31 mouse cellular contexts compared by ENCODE assay signal in the genomic region with DNA sequence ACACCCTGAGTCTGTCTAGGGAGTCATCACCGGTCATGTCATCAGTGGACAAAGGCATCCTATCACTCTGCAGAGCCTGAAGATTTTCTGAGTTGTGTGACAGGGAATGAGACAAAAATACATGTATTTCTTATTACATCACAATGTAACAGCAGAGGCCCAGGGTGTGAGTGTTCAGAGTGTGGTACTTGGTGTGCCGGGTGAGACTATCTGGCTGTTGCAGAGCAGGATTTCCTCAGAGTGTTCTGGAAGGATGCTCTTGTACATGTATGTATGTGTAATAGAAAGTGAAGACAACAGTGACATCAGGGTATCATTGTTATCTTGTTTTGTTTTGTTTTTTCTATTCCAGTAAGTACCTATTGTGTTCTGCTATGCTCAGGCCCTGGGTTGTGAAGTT.
"Had no signal": no experiment of that assay in that cellular context is flagged by ENCODE, and none has a peak within 500 bp of the region (broad histone marks: within the 10 kb centered on the region; RNA-seq: fewer than 3 reads in every experiment).

No protein-coding gene starts in this region.

- H3K36me3 ChIP-seq: limb, embryonic 10.5 days; limb, embryonic 12.5 days; limb, embryonic 13.5 days; limb, embryonic 15.5 days; liver, embryonic 12.5 days; liver, embryonic 13.5 days; liver, embryonic 15.5 days; lung, embryonic 15.5 days; midbrain, embryonic 10.5 days; midbrain, embryonic 12.5 days; midbrain, embryonic 13.5 days; midbrain, embryonic 15.5 days; neural tube, embryonic 12.5 days had no signal

- H3K27me3 ChIP-seq: limb, embryonic 12.5 days; limb, embryonic 13.5 days; limb, embryonic 15.5 days; liver, embryonic 12.5 days; liver, embryonic 13.5 days; liver, embryonic 15.5 days; lung, embryonic 15.5 days; midbrain, embryonic 12.5 days; midbrain, embryonic 13.5 days; midbrain, embryonic 15.5 days; neural tube, embryonic 12.5 days had no signal

- H3K4me3 ChIP-seq: left cerebral cortex, adult 2 months; limb, embryonic 10.5 days; limb, embryonic 12.5 days; limb, embryonic 13.5 days; limb, embryonic 15.5 days; liver, embryonic 12.5 days; liver, embryonic 13.5 days; liver, embryonic 15.5 days; lung, embryonic 15.5 days; megakaryocyte, embryonic 14.5 days; midbrain, embryonic 10.5 days; midbrain, embryonic 12.5 days; midbrain, embryonic 13.5 days; midbrain, embryonic 15.5 days; myocyte; neural tube, embryonic 12.5 days had no signal

- H3K9ac ChIP-seq: limb, embryonic 12.5 days; limb, embryonic 13.5 days; limb, embryonic 15.5 days; liver, embryonic 12.5 days; liver, embryonic 13.5 days; liver, embryonic 14.5 days; liver, embryonic 15.5 days; liver, postnatal 0 days; lung, embryonic 14.5 days; lung, embryonic 15.5 days; midbrain, embryonic 12.5 days; midbrain, embryonic 13.5 days; midbrain, embryonic 15.5 days; neural tube, embryonic 12.5 days had no signal

- ATAC-seq: liver, embryonic 12.5 days; liver, postnatal 0 days; midbrain, embryonic 13.5 days; midbrain, embryonic 16.5 days had no signal

- H3K4me2 ChIP-seq: limb, embryonic 12.5 days; limb, embryonic 13.5 days; limb, embryonic 15.5 days; liver, embryonic 11.5 days; liver, embryonic 12.5 days; liver, embryonic 13.5 days; liver, embryonic 15.5 days; lung, embryonic 14.5 days; lung, embryonic 15.5 days; midbrain, embryonic 11.5 days; midbrain, embryonic 12.5 days; midbrain, embryonic 13.5 days; midbrain, embryonic 15.5 days; neural tube, embryonic 12.5 days had no signal

- H3K4me1 ChIP-seq: liver, embryonic 12.5 days; liver, embryonic 13.5 days; liver, embryonic 15.5 days had no signal

- DNase-seq: left cerebral cortex, postnatal 4 days; liver; liver, embryonic 13.5 days; liver, postnatal 0 days; lung, adult 18-20 months; lung, adult 2 months; lung, embryonic 14.5 days; lung, postnatal 10 days; lung, postnatal 36 days; lung, postnatal 4 days; midbrain, embryonic 14.5 days had no signal

- H3K9me3 ChIP-seq: limb, embryonic 10.5 days; limb, embryonic 12.5 days; limb, embryonic 13.5 days; limb, embryonic 15.5 days; liver, embryonic 12.5 days; liver, embryonic 13.5 days; liver, embryonic 15.5 days; lung, embryonic 15.5 days; midbrain, embryonic 10.5 days; midbrain, embryonic 12.5 days; midbrain, embryonic 13.5 days; midbrain, embryonic 15.5 days; neural tube, embryonic 12.5 days had no signal

- H3K27ac ChIP-seq: left cerebral cortex, adult 2 months; limb, embryonic 10.5 days; limb, embryonic 12.5 days; limb, embryonic 13.5 days; limb, embryonic 15.5 days; liver, embryonic 12.5 days; liver, embryonic 13.5 days; liver, embryonic 14.5 days; liver, embryonic 15.5 days; lung, embryonic 15.5 days; macrophage; midbrain, embryonic 10.5 days; midbrain, embryonic 12.5 days; midbrain, embryonic 13.5 days; midbrain, embryonic 15.5 days; neural tube, embryonic 12.5 days had no signal
